Mouse (Mus musculus) naive thymus-derived CD4-positive, alpha-beta T cell, adult 2 months (primary cell): ENCODE data around the gene Gstm6.
"Not testable (repeated sequence)": the region's sequence is repeated elsewhere in the genome, so short reads cannot be mapped to it uniquely, and the experiment has no call there.

Experiments
- DNase-seq: peaks from one replicate; pipeline ENCODE4 v3.0.0-alpha.2; 2011; ENCODE audit warnings: low read depth

The Gstm6 gene

DNA sequence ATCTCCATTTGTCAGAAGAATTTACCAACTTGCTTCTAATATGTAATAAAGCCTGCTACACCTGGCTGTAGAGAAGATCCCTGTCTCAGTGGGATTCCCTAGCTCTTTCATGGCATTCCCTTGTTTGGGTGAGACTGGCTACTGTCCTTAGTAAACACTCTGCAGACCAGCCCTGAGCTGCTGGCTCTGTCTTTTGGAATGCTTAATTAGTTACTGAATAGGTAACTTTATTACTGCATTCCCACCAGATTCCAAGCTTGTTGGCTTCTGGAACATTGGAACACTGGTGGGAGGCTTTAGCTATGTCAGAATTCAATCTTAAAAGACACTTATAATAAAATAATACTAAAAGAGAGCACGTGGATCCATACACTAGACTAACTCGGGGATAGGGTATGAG lies 54.3 kb downstream of the Gstm6 start:
- DNase-seq: not testable (repeated sequence)
